Mouse (Mus musculus): Measurements from ENCODE around the gene Scarb2. TPM values are rescaled to one million over a fixed set of nuclear protein-coding genes. Genes with fewer than 3 reads are reported as not detected.
A peak's percentile ranks its signal among the peaks of the same experiment; 100 is the strongest.

Gene Scarb2
- polyA plus RNA-seq, 1 experiment, result 78.7 TPM

DNA sequence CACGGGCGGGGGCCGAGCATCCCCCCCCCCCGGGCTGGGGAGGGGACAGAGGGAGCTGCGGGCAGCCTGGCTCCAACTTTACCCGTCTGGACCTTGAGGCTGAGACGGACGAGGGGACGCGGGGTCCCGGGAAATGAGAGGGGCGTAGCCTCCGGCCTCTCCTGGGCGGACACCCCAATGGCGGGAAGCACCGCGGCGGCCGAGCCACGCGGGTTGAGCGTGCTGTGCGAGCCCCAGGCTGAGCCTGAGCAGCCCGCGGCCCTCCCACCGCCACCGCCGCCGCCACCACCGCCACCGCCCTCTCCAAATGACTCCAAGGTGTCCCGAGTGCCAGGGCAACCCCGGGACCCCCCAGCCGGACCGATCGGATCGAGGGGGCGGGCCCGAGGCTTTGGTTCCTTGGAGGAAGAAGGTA, 72.1 kb downstream of the Scarb2 start:
- no peak overlapping the region for H3K27ac ChIP-seq (ENCODE audit: insufficient read depth, low read depth, low read length)
- WGBS, result under 1% methylated on average over 39 of the region's 39 CpGs
- TF ChIP-seq CTCF (IDR thresholded peaks at IDR 0.05; ENCODE audit: insufficient read depth, low read depth, low read length) (no peak), POLR2A (IDR thresholded peaks at IDR 0.05; ENCODE audit: insufficient read depth, low read depth, low read length) (no peak)
- H3K4me3 ChIP-seq (ENCODE audit: insufficient read depth, low read depth, low read length), result peak overlapping the region; percentile 78
- H3K4me1 ChIP-seq (ENCODE audit: control insufficient read depth, insufficient read depth, low read length), result no peaks in the 10 kb centered on the region

DNA sequence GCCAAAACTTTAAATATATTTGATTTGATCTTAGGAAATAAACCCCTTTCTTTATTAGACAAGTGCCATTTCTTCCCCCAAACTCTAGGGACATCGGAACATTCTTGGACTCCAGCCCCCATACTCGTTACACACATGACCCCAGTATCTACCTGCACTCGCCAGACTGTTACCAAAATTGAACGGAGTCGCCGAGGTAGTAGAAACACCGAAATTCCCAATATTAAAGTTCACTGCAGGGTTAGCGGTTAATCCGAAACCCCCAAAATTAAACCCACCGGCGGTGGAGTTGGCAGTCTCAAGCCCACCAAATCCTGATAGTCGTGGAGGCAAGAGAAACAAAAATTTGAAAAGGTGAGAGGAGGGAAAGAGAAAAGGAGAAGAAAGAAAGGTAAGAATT, 72.6 kb downstream of the Scarb2 start:
- H3K4me3 ChIP-seq (ENCODE audit: insufficient read depth, low read depth, low read length), result peak overlapping the region; percentile 78
- no peaks in the 10 kb centered on the region for H3K4me1 ChIP-seq (ENCODE audit: control insufficient read depth, insufficient read depth, low read length)
- no peak overlapping the region for H3K27ac ChIP-seq (ENCODE audit: insufficient read depth, low read depth, low read length)
- no peak for TF ChIP-seq POLR2A (IDR thresholded peaks at IDR 0.05; ENCODE audit: insufficient read depth, low read depth, low read length)
- TF ChIP-seq CTCF (IDR thresholded peaks at IDR 0.05; ENCODE audit: insufficient read depth, low read depth, low read length), result no peak
- WGBS, result under 1% methylated on average over 12 of the region's 12 CpGs

GRCm38 (mm10) chr5:92431611-92432010, 75.0 kb downstream of the Scarb2 start:
- 35% methylated on average over 7 of the region's 7 CpGs for WGBS
- Histone ChIP-seq H3K4me3 (ENCODE audit: insufficient read depth, low read depth, low read length) (no peak overlapping the region), H3K27ac (ENCODE audit: insufficient read depth, low read depth, low read length) (no peak overlapping the region), H3K4me1 (ENCODE audit: control insufficient read depth, insufficient read depth, low read length) (no peaks in the 10 kb centered on the region)
- TF ChIP-seq POLR2A (IDR thresholded peaks at IDR 0.05; ENCODE audit: insufficient read depth, low read depth, low read length) (no peak), CTCF (IDR thresholded peaks at IDR 0.05; ENCODE audit: insufficient read depth, low read depth, low read length) (no peak)

- TF ChIP-seq POLR2A (IDR thresholded peaks at IDR 0.05; ENCODE audit: insufficient read depth, low read depth, low read length) (no peak), CTCF (IDR thresholded peaks at IDR 0.05; ENCODE audit: insufficient read depth, low read depth, low read length) (no peak)
- 41% methylated on average over 5 of the region's 5 CpGs for WGBS
- no peak overlapping the region for H3K4me3 ChIP-seq (ENCODE audit: insufficient read depth, low read depth, low read length)
- H3K4me1 ChIP-seq (ENCODE audit: control insufficient read depth, insufficient read depth, low read length), result no peaks in the 10 kb centered on the region
- H3K27ac ChIP-seq (ENCODE audit: insufficient read depth, low read depth, low read length), result no peak overlapping the region
These were observed 75.9 kb downstream of the Scarb2 start for GRCm38 (mm10) chr5:92430723-92431122.

GRCm38 (mm10) chr5:92424126-92424525, 82.5 kb downstream of the Scarb2 start:
- no peak for TF ChIP-seq POLR2A (IDR thresholded peaks at IDR 0.05; ENCODE audit: insufficient read depth, low read depth, low read length)
- TF ChIP-seq CTCF (IDR thresholded peaks at IDR 0.05; ENCODE audit: insufficient read depth, low read depth, low read length), result no peak
- H3K27ac ChIP-seq (ENCODE audit: insufficient read depth, low read depth, low read length), result no peak overlapping the region
- no peaks in the 10 kb centered on the region for H3K4me1 ChIP-seq (ENCODE audit: control insufficient read depth, insufficient read depth, low read length)
- H3K4me3 ChIP-seq (ENCODE audit: insufficient read depth, low read depth, low read length), result no peak overlapping the region
- 90% methylated on average over 11 of the region's 11 CpGs for WGBS

DNA sequence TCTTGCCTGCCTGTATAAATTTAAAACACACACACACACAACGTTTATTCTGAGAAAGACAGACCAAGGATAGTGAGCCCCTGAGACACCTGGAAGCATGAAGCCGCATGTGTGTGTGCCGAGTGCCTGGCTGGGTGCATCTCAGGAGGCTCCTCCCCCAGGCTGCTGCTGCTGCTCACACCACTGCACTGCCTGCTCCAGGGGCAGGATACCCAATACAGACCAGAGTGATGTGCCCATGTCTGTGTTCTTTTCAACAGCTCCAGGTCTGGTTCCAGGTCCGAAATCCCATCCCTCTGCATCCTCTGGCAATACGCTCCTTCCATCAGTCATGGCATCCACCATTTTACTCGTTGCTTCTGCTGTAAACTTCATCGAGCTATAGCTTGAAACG, 92.7 kb downstream of the Scarb2 start:
- no peaks in the 10 kb centered on the region for H3K4me1 ChIP-seq (ENCODE audit: control insufficient read depth, insufficient read depth, low read length)
- H3K4me3 ChIP-seq (ENCODE audit: insufficient read depth, low read depth, low read length), result no peak overlapping the region
- 90% methylated on average over 8 of the region's 8 CpGs for WGBS
- TF ChIP-seq POLR2A (IDR thresholded peaks at IDR 0.05; ENCODE audit: insufficient read depth, low read depth, low read length), result no peak
- no peak for TF ChIP-seq CTCF (IDR thresholded peaks at IDR 0.05; ENCODE audit: insufficient read depth, low read depth, low read length)
- H3K27ac ChIP-seq (ENCODE audit: insufficient read depth, low read depth, low read length), result no peak overlapping the region

- TF ChIP-seq CTCF (IDR thresholded peaks at IDR 0.05; ENCODE audit: insufficient read depth, low read depth, low read length), result no peak
- TF ChIP-seq POLR2A (IDR thresholded peaks at IDR 0.05; ENCODE audit: insufficient read depth, low read depth, low read length), result no peak
- WGBS, result 93% methylated on average over 11 of the region's 11 CpGs
- H3K27ac ChIP-seq (ENCODE audit: insufficient read depth, low read depth, low read length), result no peak overlapping the region
- H3K4me1 ChIP-seq (ENCODE audit: control insufficient read depth, insufficient read depth, low read length), result no peaks in the 10 kb centered on the region
- H3K4me3 ChIP-seq (ENCODE audit: insufficient read depth, low read depth, low read length), result no peak overlapping the region
These were observed 93.2 kb downstream of the Scarb2 start for GRCm38 (mm10) chr5:92413271-92413981.

GRCm38 (mm10) chr5:92411461-92412140, 95.0 kb downstream of the Scarb2 start:
- H3K4me1 ChIP-seq (ENCODE audit: control insufficient read depth, insufficient read depth, low read length), result no peaks in the 10 kb centered on the region
- TF ChIP-seq POLR2A (IDR thresholded peaks at IDR 0.05; ENCODE audit: insufficient read depth, low read depth, low read length) (no peak), CTCF (IDR thresholded peaks at IDR 0.05; ENCODE audit: insufficient read depth, low read depth, low read length) (no peak)
- no peak overlapping the region for H3K4me3 ChIP-seq (ENCODE audit: insufficient read depth, low read depth, low read length)
- 69% methylated on average over 7 of the region's 7 CpGs for WGBS
- H3K27ac ChIP-seq (ENCODE audit: insufficient read depth, low read depth, low read length), result no peak overlapping the region

DNA sequence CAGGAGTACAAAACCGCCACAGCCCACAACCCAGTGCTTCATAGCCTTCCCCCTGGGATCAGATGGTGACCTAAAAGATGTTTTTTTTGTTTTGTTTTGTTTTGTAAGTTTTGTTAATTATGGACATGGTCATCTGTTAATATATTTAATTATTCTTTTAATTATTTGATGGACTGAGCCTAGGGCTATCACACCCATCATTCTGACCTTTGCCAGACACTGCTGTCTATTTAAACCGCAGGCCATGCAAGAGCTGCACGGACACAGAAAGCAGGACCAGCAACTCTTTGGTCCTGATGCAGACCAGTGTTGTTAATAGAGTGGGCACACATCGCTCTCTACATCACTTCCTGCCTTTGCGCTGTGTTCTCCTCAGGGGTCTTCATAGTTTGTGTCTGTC, 96.1 kb downstream of the Scarb2 start:
- TF ChIP-seq POLR2A (IDR thresholded peaks at IDR 0.05; ENCODE audit: insufficient read depth, low read depth, low read length) (no peak), CTCF (IDR thresholded peaks at IDR 0.05; ENCODE audit: insufficient read depth, low read depth, low read length) (no peak)
- Histone ChIP-seq H3K4me1 (ENCODE audit: control insufficient read depth, insufficient read depth, low read length) (no peaks in the 10 kb centered on the region), H3K27ac (ENCODE audit: insufficient read depth, low read depth, low read length) (no peak overlapping the region), H3K4me3 (ENCODE audit: insufficient read depth, low read depth, low read length) (no peak overlapping the region)
- WGBS, result 88% methylated on average over 5 of the region's 5 CpGs

Data from olfactory bulb, adult 2 months (tissue).